In genomic region chr9:7221024-7221423, GRCm38 (mm10) we compare ENCODE assay signal across 14 mouse cellular contexts. TPM values are rescaled to one million over a fixed set of nuclear protein-coding genes. Genes with fewer than 3 reads are reported as not detected.
DNase-seq lines count a peak whose midpoint lies in the region; ATAC-seq and TF ChIP-seq lines count a peak whose summit lies in the region.
"Had no signal": no experiment of that assay in that cellular context is flagged by ENCODE, and none has a peak within 500 bp of the region (broad histone marks: within the 10 kb centered on the region; RNA-seq: fewer than 3 reads in every experiment).

No protein-coding gene starts in this region.

- WGBS in midbrain, postnatal 0 days, result 91% methylated on average over 5 of the region's 5 CpGs
- WGBS in midbrain, embryonic 14.5 days, result 93% methylated on average over 5 of the region's 5 CpGs
- WGBS in neural tube, embryonic 15.5 days, result 92% methylated on average over 5 of the region's 5 CpGs

- no peak overlapping the region for H3K9ac ChIP-seq in midbrain, postnatal 0 days (replicated peaks; ENCODE audit: low read length, poor library complexity, severe bottlenecking)
- no peak overlapping the region for H3K9ac ChIP-seq in midbrain, embryonic 14.5 days (replicated peaks; ENCODE audit: low read length)
- no peak overlapping the region for H3K9ac ChIP-seq in neural tube, embryonic 15.5 days (replicated peaks)
- H3K9ac ChIP-seq: embryonic facial prominence, embryonic 15.5 days; liver, embryonic 13.5 days had no signal

- no peak overlapping the region for H3K4me3 ChIP-seq in gastrocnemius, adult 2 months
- no peak overlapping the region for H3K4me3 ChIP-seq in midbrain, postnatal 0 days (ENCODE audit: low read depth, low read length)
- H3K4me3 ChIP-seq in midbrain, embryonic 14.5 days (replicated peaks; ENCODE audit: low read depth, low read length), result no peak overlapping the region
- no peak overlapping the region for H3K4me3 ChIP-seq in neural tube, embryonic 15.5 days (replicated peaks)
- H3K4me3 ChIP-seq: embryonic facial prominence, embryonic 15.5 days; liver, embryonic 13.5 days had no signal

- H3K4me1 ChIP-seq in midbrain, postnatal 0 days (ENCODE audit: insufficient read depth, low read length), result no peaks in the 10 kb centered on the region
- no peaks in the 10 kb centered on the region for H3K4me1 ChIP-seq in midbrain, embryonic 14.5 days (ENCODE audit: control insufficient read depth, insufficient read depth, low read length)
- H3K4me1 ChIP-seq in neural tube, embryonic 15.5 days, result no peaks in the 10 kb centered on the region
- H3K4me1 ChIP-seq: embryonic facial prominence, embryonic 15.5 days; liver, embryonic 13.5 days had no signal

- no peak for DNase-seq in gastrocnemius, adult 2 months
- DNase-seq in gastrocnemius, postnatal 10 days, result no peak
- DNase-seq in midbrain, postnatal 0 days (ENCODE audit: low spot score), result no peak
- DNase-seq in midbrain, embryonic 14.5 days, result no peak
- peak; percentile 30 for DNase-seq in thymus, postnatal 25 days
- DNase-seq in cerebellum, postnatal 36 days, result no peak
- DNase-seq: cerebellum, adult 18-20 months; kidney, postnatal 25 days; liver, embryonic 13.5 days; right cerebral cortex, postnatal 4 days had no signal

- no peaks in the 10 kb centered on the region for H3K36me3 ChIP-seq in midbrain, postnatal 0 days (ENCODE audit: insufficient read depth, low read length)
- H3K36me3 ChIP-seq in midbrain, embryonic 14.5 days (ENCODE audit: control insufficient read depth, insufficient read depth, low read length), result peaks cover 7% of the 10 kb centered on the region; the same call in 1 of the 2 replicates
- 0 out of 2 replicates have a peak, but pooled peaks cover 4% of the 10 kb centered on the region for H3K36me3 ChIP-seq in neural tube, embryonic 15.5 days
- H3K36me3 ChIP-seq: embryonic facial prominence, embryonic 15.5 days had no signal

- H3K4me2 ChIP-seq in midbrain, postnatal 0 days (ENCODE audit: low read depth, low read length, poor library complexity, severe bottlenecking), result no peak overlapping the region
- H3K4me2 ChIP-seq in midbrain, embryonic 14.5 days (ENCODE audit: low read length), result no peak overlapping the region
- no peak overlapping the region for H3K4me2 ChIP-seq in neural tube, embryonic 15.5 days
- H3K4me2 ChIP-seq: embryonic facial prominence, embryonic 15.5 days; liver, embryonic 13.5 days had no signal

- ATAC-seq in midbrain, postnatal 0 days (ENCODE audit: low FRiP score), result no peak
- ATAC-seq in midbrain, embryonic 14.5 days (ENCODE audit: low FRiP score, low TSS enrichment), result no peak
- ATAC-seq in inflammation-experienced regulatory T-cells, adult 6 months, result peak; percentile 24
- ATAC-seq in neural tube, embryonic 15.5 days (ENCODE audit: low FRiP score), result no peak

- no peaks in the 10 kb centered on the region for H3K27me3 ChIP-seq in midbrain, postnatal 0 days (ENCODE audit: insufficient read depth, low read length)
- no peaks in the 10 kb centered on the region for H3K27me3 ChIP-seq in midbrain, embryonic 14.5 days (ENCODE audit: control insufficient read depth, insufficient read depth, low read length)
- H3K27me3 ChIP-seq in neural tube, embryonic 15.5 days (replicated peaks), result no peaks in the 10 kb centered on the region
- H3K27me3 ChIP-seq: embryonic facial prominence, embryonic 15.5 days; liver, embryonic 13.5 days had no signal

- no peaks in the 10 kb centered on the region for H3K9me3 ChIP-seq in midbrain, postnatal 0 days (ENCODE audit: low read length)
- H3K9me3 ChIP-seq in midbrain, embryonic 14.5 days (ENCODE audit: control insufficient read depth, low read length), result no peaks in the 10 kb centered on the region
- no peaks in the 10 kb centered on the region for H3K9me3 ChIP-seq in neural tube, embryonic 15.5 days (replicated peaks)
- H3K9me3 ChIP-seq: embryonic facial prominence, embryonic 15.5 days; liver, embryonic 13.5 days had no signal

- H3K27ac ChIP-seq in gastrocnemius, adult 2 months, result no peak overlapping the region
- no peak overlapping the region for H3K27ac ChIP-seq in midbrain, postnatal 0 days (ENCODE audit: low read depth, low read length)
- no peak overlapping the region for H3K27ac ChIP-seq in midbrain, embryonic 14.5 days (replicated peaks; ENCODE audit: low read depth, low read length)
- H3K27ac ChIP-seq in neural tube, embryonic 15.5 days (replicated peaks), result no peak overlapping the region
- H3K27ac ChIP-seq: embryonic facial prominence, embryonic 15.5 days; liver, embryonic 13.5 days had no signal

- peak; percentile 2; the same call in 1 of the 2 replicates for TF ChIP-seq CTCF in gastrocnemius, adult 2 months (IDR thresholded peaks at IDR 0.05)
- TF ChIP-seq CTCF in midbrain, postnatal 0 days (IDR thresholded peaks at IDR 0.05), result peak; percentile 19; the same call in 1 of the 2 replicates

- intact Hi-C loops in gastrocnemius, adult 2 months (cut with DNase I), result no loop called here

RNA-seq across cellular contexts. Expression of gene Dcun1d5, which starts 36.7 kb away (rescaled TPM):
- total RNA-seq in gastrocnemius, adult 2 months (2021), result 10 to 100 TPM; 71.2 to 89.2 TPM
- 10 to 100 TPM; 65.4 to 69.4 TPM for total RNA-seq in gastrocnemius, postnatal 10 days (2021)
- total RNA-seq in midbrain, postnatal 0 days (2014; rRNA removed), result 91.5 and 110 TPM in 2 replicates
- polyA plus RNA-seq in midbrain, postnatal 0 days (2015; fragmentation: Nextera tagmentation; extraction: Ambion mirVana), result 71.0 and 83.1 TPM in 2 replicates
- polyA plus RNA-seq in midbrain, embryonic 14.5 days (2014; fragmentation: Nextera tagmentation; extraction: Ambion mirVana), result 118 TPM in 2 replicates
- polyA plus RNA-seq in inflammation-experienced regulatory T-cells, adult 6 months (2017; shearing (Covaris generic)), result 10 to 100 TPM; 20.6 to 45.4 (median 36.7) TPM
- polyA plus RNA-seq in neural tube, embryonic 15.5 days (2015; fragmentation: Nextera tagmentation; extraction: Ambion mirVana), result 103 and 121 TPM in 2 replicates

RNA-seq across cellular contexts. Expression of gene Dync2h1, which starts 36.8 kb away (rescaled TPM):
- total RNA-seq in gastrocnemius, adult 2 months (2021), result 1 to 10 TPM; 1.3 TPM
- 1 to 10 TPM; 3.8 to 4.3 TPM for total RNA-seq in gastrocnemius, postnatal 10 days (2021)
- total RNA-seq in midbrain, postnatal 0 days (2014; rRNA removed), result 14.2 and 17.7 TPM in 2 replicates
- 12.8 and 18.0 TPM in 2 replicates for polyA plus RNA-seq in midbrain, postnatal 0 days (2015; fragmentation: Nextera tagmentation; extraction: Ambion mirVana)
- 18.2 and 26.3 TPM in 2 replicates for polyA plus RNA-seq in midbrain, embryonic 14.5 days (2014; fragmentation: Nextera tagmentation; extraction: Ambion mirVana)
- 1 to 10 TPM; 6.1 to 9.3 (median 7.8) TPM for polyA plus RNA-seq in inflammation-experienced regulatory T-cells, adult 6 months (2017; shearing (Covaris generic))
- polyA plus RNA-seq in neural tube, embryonic 15.5 days (2015; fragmentation: Nextera tagmentation; extraction: Ambion mirVana), result 17.4 and 18.9 TPM in 2 replicates

RNA-seq across cellular contexts. Expression of gene Mmp13, which starts 51.3 kb away (rescaled TPM):
- total RNA-seq in gastrocnemius, adult 2 months (2021), result not detected
- 10 to 100 TPM in 1 of 2 experiments, not detected in 1; 47.5 TPM for total RNA-seq in gastrocnemius, postnatal 10 days (2021)
- total RNA-seq in midbrain, postnatal 0 days (2014; rRNA removed), result 0.47 TPM in 1 of 2 replicates, not detected in the other
- polyA plus RNA-seq in midbrain, postnatal 0 days (2015; fragmentation: Nextera tagmentation; extraction: Ambion mirVana), result 0.07 TPM in 1 of 2 replicates, not detected in the other
- polyA plus RNA-seq in midbrain, embryonic 14.5 days (2014; fragmentation: Nextera tagmentation; extraction: Ambion mirVana), result 0.08 TPM in 1 of 2 replicates, not detected in the other
- polyA plus RNA-seq in inflammation-experienced regulatory T-cells, adult 6 months (2017; shearing (Covaris generic)), result not detected
- 0.23 and 1.8 TPM in 2 replicates for polyA plus RNA-seq in neural tube, embryonic 15.5 days (2015; fragmentation: Nextera tagmentation; extraction: Ambion mirVana)
- polyA plus RNA-seq: neural tube, embryonic 11.5 days had no signal
